Mouse (Mus musculus): ENCODE measurements around the gene Cul9.

Cul9 gene

DNA sequence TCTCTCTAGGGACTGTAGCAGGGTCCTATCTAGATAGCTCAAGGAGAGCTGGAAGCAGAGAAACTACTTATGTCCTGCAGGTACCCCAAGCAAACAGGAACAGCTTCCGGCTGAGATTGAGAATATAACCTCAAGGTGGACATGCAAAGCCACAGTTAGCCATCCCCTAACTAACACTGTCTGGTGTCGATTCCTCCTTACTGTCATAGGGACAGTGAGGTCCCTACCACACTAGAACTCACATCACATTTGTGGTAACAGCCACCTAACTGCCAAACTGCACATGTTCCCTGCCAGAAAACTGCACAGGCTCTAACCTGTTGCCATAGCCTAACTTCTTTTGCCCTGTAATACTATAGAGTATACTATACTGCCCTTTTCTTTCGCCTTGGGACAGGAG lies 7.7 kb upstream of the Cul9 start:
- in situ Hi-C loops (cut with MboI; ENCODE audit: unreplicated experiment in 2 of 2): no loop called here

DNA sequence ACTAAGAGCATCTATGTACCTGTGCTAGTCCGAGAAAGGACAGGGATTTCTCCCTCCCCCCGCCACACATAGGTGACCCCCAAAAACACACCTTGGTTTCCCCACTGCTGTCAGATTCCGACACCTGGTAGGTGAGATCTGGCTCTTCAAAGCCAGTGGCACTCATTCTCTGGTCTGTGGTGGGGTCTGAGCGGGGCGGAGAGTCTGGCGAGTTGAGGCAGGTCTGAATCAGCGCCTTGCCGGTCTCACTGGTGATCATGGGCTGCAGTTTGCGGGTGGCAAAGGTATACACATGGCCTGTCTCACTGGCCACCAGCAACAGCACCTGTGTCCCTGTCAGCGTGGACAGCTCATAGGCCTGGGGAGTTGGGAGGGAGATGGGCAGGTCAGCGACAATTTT lies 7.3 kb upstream of the Cul9 start:
- in situ Hi-C loops (cut with MboI; ENCODE audit: unreplicated experiment in 2 of 2): no loop called here

DNA sequence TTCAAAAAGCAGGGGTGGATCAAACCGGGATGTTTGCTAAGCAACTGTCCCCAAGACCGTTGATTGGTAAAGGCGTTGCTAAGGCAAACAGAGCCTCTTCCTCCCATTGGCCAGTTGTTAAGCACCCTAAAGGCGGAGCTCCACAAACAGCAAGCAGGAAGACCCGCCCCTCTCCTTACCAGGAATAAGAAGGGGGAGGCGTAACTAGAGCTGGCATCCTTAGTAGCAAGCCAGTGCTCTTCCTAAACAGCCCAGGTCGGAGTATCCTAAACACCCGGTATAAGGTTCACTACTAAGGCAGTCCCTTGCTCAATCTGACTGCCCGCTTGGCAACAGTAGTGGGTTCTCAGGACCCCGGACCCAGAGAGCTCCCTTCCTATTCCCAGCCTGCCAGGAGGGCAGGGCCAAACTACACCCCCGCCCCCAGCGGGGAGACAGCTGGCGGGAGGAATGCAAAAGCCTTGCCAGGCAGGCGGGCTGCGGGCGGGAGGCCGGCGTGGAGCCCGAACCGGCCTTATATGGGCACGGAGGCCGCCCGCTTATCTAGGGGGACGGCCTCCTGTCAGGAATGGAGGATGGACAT lies 6.7 kb upstream of the Cul9 start:
- in situ Hi-C loops (cut with MboI; ENCODE audit: unreplicated experiment in 2 of 2): no loop called here

DNA sequence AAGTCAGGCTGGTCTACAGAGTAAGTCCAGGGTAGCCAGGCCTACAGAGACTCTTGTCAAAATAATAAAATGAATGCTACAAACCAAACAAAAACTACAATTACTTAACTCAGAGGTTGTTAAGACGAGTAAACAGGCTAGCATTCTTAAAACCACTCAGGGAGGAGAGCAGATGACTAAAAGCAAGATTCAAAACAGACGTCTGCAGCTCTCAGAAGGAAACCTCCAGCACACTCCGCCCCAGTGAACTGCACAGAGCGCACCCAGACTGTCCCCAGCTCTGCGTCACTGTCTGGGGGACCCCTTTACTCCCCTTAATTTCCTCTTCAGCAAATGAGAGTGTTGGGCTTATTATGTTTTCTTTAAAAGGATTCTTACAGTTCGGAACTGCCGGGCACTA lies 6.0 kb upstream of the Cul9 start:
- in situ Hi-C loops (cut with MboI; ENCODE audit: unreplicated experiment in 2 of 2): no loop called here

DNA sequence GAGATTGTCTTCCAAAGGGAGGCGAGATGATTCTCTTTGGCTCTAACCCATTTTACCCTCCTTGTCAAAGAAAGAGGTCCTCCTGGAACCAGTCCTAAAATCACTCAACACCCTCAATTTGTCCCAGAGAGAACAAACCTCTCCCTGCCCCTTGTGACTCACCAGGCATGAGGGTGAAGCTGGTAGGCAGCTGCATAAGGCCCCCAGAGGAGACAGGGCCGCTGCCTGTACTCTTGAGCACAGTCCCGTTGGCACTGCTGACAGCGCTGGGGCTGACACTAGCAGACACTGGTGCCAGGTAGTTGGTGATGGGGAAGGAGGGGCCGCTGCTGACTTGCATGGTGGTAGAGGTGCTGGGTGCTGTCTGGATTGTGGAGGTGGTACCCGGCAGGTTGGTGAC lies 5.2 kb upstream of the Cul9 start:
- in situ Hi-C loops (cut with MboI; ENCODE audit: unreplicated experiment in 2 of 2): no loop called here

DNA sequence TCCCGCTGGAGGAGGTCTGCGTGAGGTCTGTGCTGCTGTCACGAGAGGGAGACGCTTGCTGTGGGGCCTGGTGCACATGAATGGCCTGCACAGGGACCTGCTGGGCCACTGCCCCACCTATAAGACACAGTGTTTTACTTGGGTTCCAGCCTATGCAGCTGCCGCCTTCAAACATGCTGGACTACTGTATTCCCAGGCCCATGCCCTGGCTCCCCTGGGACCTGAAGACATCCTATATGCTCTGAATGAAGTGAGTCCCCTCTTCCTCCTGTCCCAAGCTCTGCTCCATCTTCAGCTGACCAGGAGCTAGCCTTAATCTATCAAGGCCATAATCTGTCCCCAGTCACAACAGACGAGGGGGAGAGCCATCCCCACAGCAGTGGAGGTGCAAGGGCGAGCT lies 4.7 kb upstream of the Cul9 start:
- in situ Hi-C loops (cut with MboI; ENCODE audit: unreplicated experiment in 2 of 2): no loop called here

DNA sequence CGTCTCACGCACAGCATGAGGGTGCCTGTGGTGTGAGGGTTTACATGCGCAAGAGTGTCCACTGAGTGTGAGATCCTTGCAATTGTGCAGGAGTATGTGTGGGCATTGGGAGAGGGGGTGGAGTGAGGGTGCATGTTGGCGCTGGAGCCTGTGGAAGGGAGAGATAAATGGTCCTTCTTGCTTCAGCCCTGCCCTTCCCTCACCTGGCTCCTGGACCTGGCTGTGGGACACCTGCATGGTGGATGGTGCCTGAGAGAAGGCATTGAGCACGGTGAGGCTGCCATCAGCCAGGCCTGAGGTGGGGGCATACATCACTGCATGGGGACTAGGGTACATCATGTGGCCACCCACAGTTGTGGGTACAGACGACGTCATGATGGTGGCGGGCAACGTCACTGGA lies 3.5 kb upstream of the Cul9 start:
- in situ Hi-C loops (cut with MboI; ENCODE audit: unreplicated experiment in 2 of 2): loop anchor here in 1 of 2 experiments (25.0 kb wide), 1 partner anchor 488 kb away; no protein-coding TSS in a partner anchor

DNA sequence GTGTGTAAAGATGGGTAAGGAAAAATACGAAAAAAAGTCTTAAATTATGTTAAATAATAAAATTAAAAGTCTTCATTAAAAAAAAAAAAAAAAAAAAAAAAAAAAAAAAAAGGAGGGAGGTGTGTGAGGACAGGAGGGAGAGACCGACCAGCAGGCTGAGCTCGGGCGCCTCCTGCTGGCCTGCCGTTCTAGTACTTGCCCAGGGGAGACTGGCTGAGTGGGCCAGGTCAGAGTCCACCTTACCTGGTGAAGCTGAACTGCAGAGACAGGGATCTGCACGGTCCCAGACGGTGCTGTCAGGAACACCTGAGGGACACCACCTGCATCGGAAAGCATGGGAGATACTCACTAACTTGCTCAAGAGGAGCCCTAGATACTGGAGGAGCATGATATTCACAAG lies 3.0 kb upstream of the Cul9 start:
- in situ Hi-C loops (cut with MboI; ENCODE audit: unreplicated experiment in 2 of 2): loop anchor here in 1 of 2 experiments (25.0 kb wide), 1 partner anchor 488 kb away; no protein-coding TSS in a partner anchor

DNA sequence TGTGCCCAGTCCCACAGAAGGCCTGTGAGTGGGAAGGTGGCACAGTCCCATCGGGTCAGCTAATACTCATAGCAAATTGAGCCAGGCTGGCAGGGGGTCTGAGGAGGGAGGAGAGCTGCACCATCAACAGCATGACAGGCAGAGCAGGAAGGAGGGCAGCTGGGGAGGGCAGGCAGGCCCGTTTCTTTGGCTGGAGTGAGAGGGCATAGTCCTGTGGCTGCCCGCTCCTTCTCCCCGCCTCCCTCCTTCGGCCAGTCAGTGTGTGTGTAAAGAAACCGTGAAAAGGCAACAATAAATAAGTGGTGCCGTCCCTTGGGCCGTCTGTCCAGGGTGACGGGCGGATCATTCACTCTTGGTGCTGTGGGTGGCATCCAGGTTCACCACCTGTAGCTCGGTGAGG lies 2.6 kb upstream of the Cul9 start:
- in situ Hi-C loops (cut with MboI; ENCODE audit: unreplicated experiment in 2 of 2): loop anchor here in 1 of 2 experiments (25.0 kb wide), 1 partner anchor 489 kb away; no protein-coding TSS in a partner anchor

DNA sequence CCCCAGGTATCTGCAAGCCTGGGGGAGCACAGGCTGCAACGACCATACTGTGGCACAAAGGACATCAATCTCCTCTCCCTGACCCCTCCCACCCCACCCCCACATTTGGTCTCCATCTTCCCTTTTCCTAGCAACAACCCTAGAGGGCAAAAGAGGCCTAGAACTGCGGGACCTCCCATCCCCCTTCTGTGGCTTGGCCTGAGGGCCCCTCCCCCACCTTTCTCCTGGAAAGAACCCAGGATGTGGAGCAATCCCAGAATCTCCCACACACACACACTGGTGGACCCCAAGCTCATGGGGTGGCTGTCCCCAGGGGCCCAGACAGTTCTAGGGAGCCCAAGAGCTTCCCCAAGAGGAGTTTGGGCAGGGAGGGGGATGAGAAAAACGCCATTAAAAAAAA lies 1.7 kb upstream of the Cul9 start:
- in situ Hi-C loops (cut with MboI; ENCODE audit: unreplicated experiment in 2 of 2): loop anchor here in 1 of 2 experiments (25.0 kb wide), 1 partner anchor 489 kb away; no protein-coding TSS in a partner anchor

DNA sequence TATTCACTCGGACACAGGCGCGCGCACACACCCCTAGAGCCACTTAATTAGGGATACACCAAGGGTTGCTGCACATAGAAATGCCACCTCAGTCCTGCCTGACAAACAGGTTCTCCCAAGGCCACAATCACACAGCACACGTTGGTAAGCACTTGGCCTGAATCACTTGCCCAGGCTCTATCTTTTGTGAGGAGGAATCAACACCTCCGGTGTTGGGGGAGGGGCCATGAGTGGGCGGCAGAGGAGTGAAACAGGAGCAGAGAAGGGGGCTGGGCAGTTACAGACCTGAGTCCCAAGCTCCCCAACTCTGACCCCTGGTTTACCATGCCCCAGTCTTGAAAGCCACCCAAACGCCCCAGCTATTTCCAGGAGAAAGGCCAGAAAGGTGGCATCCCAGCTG lies 807 bp upstream of the Cul9 start:
- in situ Hi-C loops (cut with MboI; ENCODE audit: unreplicated experiment in 2 of 2): loop anchor here in 1 of 2 experiments (25.0 kb wide), 1 partner anchor 490 kb away; no protein-coding TSS in a partner anchor

DNA sequence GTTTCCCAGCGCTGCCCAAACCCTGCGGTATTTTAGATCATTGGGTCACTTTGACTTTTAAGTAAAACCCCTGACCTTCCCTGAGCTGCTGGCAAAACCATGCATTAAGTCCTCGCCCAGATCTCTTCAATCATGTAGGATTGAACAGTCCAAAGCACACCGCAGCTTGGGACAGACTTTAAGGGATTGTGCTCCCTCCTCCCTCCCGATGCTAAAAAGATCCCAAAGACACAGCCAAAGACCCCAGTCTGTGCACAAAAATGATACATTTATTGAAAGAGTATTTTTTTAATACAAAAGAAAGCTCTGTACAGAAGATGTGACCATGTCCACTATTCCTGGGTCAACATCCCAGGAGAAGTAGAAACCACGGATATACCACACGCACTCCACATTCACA lies 403 bp upstream of the Cul9 start:
- in situ Hi-C loops (cut with MboI; ENCODE audit: unreplicated experiment in 2 of 2): loop anchor here in 1 of 2 experiments (25.0 kb wide), 1 partner anchor 491 kb away; no protein-coding TSS in a partner anchor

DNA sequence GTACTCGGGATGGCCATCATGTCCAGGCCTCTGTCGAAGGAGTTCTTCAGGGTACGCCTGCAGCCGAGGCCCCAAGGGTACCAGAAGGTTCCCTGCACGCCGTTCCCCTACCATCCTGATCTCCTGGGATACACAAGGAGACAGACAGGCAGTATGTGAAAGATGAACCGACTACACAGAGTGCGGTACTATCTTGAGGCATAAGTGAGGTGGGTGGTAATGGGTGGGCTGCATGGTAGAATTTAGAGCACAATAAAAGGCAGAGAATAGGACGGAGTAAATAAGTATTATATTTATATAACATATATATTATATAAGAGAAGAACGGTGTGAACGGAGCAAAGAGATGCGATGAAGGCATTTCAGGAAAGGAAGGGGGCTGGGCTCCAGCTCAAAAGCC lies 2.5 kb downstream of the Cul9 start:
- in situ Hi-C loops (cut with MboI; ENCODE audit: unreplicated experiment in 2 of 2): loop anchor here in 1 of 2 experiments (25.0 kb wide), 1 partner anchor 494 kb away; no protein-coding TSS in a partner anchor

DNA sequence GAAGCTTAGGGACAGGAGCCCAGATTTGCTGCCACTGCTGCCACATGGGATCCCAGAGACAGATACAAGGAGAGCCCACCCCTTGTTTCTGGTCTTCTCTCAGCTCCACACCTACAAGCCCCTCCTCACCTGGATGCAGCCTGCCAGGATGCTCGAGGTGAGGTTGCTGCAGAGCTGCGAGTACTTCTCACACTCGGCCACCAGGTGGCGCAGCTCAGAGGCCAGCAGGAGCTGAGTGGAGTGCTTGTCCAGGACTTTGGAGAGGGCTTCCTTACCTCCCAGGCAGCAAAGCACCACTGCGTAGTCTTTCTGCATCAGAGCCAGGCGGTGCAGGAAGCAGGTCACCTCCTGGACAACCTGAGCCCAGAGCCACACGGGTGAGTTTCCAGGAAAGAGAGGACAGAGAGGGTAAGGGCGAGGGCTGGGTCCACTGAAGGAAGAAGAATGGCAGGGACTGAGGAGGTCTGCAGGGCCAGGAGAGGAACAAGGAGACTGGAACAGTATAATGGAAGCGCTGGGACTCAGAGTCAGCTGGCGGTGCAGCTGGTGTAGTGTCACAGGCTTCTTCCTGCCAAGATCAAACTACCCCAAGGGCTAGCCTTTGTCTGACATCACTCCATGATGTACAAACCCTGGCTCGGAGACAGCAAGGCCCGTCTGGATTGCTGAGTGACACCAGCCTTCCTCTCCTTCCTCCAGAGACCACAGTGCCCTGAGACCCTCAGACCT lies 20.4 kb downstream of the Cul9 start:
- in situ Hi-C loops (cut with MboI; ENCODE audit: unreplicated experiment in 2 of 2): loop anchor here (5.0 to 25.0 kb wide), 3 partner anchors 109 to 512 kb away; no protein-coding TSS in a partner anchor

DNA sequence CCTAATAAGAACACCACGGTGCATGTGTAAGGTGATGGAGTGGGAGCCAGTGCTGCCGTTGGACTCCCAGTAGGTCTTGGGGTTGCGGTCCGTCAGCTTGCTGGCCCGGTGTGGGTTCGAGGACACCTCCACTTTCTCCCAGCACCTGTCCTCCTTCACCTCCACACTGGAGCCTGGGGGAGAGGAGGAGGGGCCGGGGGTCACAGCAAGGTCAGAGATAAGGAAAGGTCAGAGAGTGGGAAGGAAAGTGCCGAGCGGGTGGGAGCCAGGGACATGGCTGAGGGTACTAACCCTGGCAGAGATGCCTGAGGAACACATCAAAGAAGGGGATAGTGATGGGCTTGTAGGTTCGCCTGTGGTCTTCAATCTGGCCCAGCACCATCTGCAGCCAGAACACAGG lies 21.1 kb downstream of the Cul9 start:
- in situ Hi-C loops (cut with MboI; ENCODE audit: unreplicated experiment in 2 of 2): loop anchor here (5.0 to 25.0 kb wide), 3 partner anchors 110 to 512 kb away; no protein-coding TSS in a partner anchor

DNA sequence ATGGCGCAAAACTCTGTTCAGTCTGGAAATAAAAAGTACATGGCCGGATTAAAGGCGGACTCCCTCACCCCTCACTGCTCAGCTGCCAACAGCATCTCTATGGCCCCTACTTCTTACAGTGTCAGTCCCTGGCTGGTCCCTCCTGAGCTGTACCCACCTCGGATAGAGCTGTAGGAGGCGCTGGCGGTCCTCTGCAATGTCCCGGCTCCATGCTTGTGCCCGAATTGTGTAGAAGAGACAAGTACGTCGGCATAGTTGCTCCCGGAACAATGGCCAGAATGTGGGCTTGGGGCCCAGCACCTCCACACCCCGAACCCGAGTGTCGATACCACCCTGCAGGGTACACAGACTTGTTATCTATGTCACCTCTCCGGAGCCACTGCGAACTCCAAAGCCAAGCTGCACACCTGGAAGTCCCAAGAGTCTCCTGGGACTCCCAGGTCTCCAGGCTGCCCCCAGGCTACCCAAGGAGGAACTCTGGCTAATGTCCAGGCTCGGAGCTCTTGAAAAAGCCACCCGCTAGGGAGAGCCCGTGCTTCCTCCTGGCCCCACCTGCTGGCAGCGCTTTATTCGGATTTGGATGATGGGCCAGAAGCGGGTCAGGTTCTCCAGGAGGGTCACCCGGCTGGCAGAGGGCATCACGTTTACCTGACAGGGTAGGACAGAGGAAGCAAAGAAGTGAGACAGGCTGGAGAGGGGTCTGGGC lies 24.1 kb downstream of the Cul9 start:
- in situ Hi-C loops (cut with MboI; ENCODE audit: unreplicated experiment in 2 of 2): loop anchor here in 1 of 2 experiments (10.0 kb wide), 1 partner anchor 113 kb away; no protein-coding TSS in a partner anchor

DNA sequence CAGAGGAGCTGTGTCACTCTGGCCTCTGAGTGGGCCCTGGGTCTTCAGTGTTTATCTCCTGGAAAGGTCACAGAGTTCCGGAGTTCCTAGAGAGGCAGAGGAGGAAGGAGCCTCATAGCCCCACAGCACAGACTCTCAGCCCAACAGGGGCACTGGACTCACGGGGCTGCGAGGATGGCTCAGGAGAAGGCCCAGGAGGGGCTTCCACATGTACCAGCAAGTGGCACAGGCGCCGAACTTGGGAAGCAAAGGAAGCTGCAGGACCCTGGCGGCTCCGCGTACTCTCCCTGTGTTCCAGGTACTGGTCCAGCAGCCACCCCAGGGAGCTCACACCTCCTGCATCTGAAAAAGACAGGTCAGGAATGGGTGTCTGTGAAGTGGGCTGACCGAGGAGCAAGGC lies 25.0 kb downstream of the Cul9 start:
- in situ Hi-C loops (cut with MboI; ENCODE audit: unreplicated experiment in 2 of 2): loop anchor here in 1 of 2 experiments (10.0 kb wide), 1 partner anchor 114 kb away; no protein-coding TSS in a partner anchor

DNA sequence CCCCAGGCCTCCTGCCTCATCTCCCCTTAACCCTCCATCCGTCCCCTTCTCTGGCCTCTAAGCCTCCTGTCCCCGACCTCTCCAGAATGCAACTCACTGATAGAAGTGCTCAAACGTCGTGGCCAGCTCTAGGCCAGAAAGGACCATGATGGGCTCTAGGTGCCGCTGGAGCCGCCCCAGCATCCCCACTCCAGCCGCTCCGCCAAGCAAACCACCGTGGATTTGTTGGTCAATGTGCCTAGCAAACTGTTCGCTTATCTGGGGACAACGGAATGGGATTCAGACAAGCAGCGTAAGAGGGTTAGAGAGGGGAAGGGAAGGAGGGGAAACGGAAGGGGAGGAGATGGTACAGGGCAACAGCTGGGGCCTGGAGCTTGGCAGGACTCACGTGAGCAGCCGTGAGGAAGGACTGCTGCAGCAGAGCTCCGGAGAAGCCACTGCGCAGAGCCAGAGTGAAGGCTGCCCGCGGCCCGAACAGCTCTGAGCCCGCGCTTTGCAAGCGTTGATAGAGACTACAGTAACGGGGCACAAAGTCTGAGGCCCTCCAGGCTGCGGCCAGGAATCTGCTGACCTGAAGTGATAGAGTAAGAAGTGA lies 25.7 kb downstream of the Cul9 start:
- in situ Hi-C loops (cut with MboI; ENCODE audit: unreplicated experiment in 2 of 2): loop anchor here in 1 of 2 experiments (10.0 kb wide), 1 partner anchor 114 kb away; no protein-coding TSS in a partner anchor

DNA sequence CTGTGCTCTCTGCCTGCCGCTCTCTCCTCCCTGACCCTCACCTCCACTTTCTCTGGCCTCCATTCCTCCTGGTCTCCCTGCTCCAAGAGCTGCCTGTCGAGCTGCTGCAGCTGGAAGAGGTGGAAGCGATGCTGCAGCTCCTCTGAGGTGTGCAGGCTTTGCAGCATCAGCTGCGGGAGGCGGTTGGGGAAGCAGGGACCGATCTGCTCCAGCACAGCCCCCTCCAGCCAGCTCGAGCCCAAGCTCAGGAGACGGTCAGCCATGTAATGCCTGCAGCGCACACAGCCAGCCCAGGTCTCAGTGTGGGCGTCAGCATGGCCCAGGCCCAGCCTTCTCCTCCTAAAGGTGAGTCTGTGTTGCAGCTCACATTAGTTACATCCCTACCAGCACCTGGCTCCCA lies 26.2 kb downstream of the Cul9 start:
- in situ Hi-C loops (cut with MboI; ENCODE audit: unreplicated experiment in 2 of 2): loop anchor here in 1 of 2 experiments (10.0 kb wide), 1 partner anchor 115 kb away; no protein-coding TSS in a partner anchor

DNA sequence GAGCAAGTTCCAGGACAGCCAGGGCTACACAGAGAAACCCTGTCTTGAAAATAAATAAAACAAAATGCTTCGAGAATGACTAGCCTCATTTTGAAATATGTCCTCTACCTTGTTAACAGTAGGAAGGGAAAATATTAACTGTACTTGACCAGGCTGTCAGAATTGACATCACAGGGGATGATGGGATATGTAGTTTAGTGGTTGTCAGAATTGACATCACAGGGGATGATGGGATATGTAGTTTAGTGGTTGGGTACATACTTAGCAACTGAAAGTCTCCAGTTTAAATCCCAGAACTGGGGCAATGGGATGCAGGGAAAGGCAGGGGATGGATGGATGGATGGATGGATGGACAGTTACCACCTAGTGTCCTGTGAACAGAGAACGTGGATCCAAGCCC lies 32.9 kb downstream of the Cul9 start:
- in situ Hi-C loops (cut with MboI; ENCODE audit: unreplicated experiment in 2 of 2): loop anchor here (5.0 kb wide), 2 partner anchors 76 to 331 kb away; partner anchors contain the start of gene Slc22a7 (in 1 of the 2)
